Mouse (Mus musculus) ES-Bruce4 (cell line): ENCODE results near the gene Mcrip2. TPM values are rescaled to one million over a fixed set of nuclear protein-coding genes. Genes with fewer than 3 reads are reported as not detected.

ENCODE experiments used
- H3K27ac ChIP-seq: 2 replicates; pipeline ENCODE4 v1.5.1; 2012; ENCODE audit warnings: low read length, inconsistent platforms; ENCODE audit not compliant: insufficient read depth
- H3K27me3 ChIP-seq: 2 replicates; pipeline ENCODE4 v1.6.1; 2012; ENCODE audit warnings: mild to moderate bottlenecking, low read length, inconsistent platforms; ENCODE audit not compliant: control insufficient read depth, poor library complexity, insufficient read depth, severe bottlenecking
- H3K36me3 ChIP-seq: 2 replicates; pipeline ENCODE4 v1.6.1; 2012; ENCODE audit warnings: inconsistent platforms, mild to moderate bottlenecking, low read length, moderate library complexity; ENCODE audit not compliant: control insufficient read depth, poor library complexity, insufficient read depth, severe bottlenecking
- H3K4me1 ChIP-seq: one replicate; pipeline ENCODE4 v1.8.1; 2011; ENCODE audit warnings: low read length; ENCODE audit not compliant: control insufficient read depth, insufficient read depth
- H3K4me3 ChIP-seq: 2 replicates; pipeline ENCODE4 v1.5.1; 2011; ENCODE audit warnings: low read depth, mild to moderate bottlenecking, low read length
- H3K9ac ChIP-seq: 2 replicates; pipeline ENCODE4 v1.6.1; 2012; ENCODE audit warnings: low read depth, mild to moderate bottlenecking, inconsistent platforms; ENCODE audit not compliant: poor library complexity, severe bottlenecking
- H3K9me3 ChIP-seq: replicated peaks from 2 replicates; pipeline ENCODE4 v1.6.1; 2012; ENCODE audit warnings: mild to moderate bottlenecking, low read length, inconsistent platforms; ENCODE audit not compliant: control insufficient read depth, poor library complexity, insufficient read depth, severe bottlenecking
- CTCF ChIP-seq: IDR thresholded peaks from one replicate; pipeline ENCODE4 v1.8.1; 2011; ENCODE audit warnings: low read depth, low read length
- EP300 ChIP-seq: IDR thresholded peaks from 2 replicates; pipeline ENCODE4 v1.6.1; 2011; ENCODE audit warnings: low read depth, low read length; ENCODE audit not compliant: insufficient read depth
- POLR2A ChIP-seq: IDR thresholded peaks from one replicate; pipeline ENCODE4 v1.8.1; 2011; ENCODE audit warnings: low read length; ENCODE audit not compliant: insufficient read depth
- polyA plus RNA-seq: library from polyadenylated mRNA; stranded (reverse); fragments of >200 nt; gene quantifications from 2 replicates; pipeline ENCODE4 v1.2.4, GENCODE M21; 2011; ENCODE audit warnings: low read depth; ENCODE audit not compliant: missing spikeins, insufficient read depth, insufficient read length

Gene Mcrip2
- polyA plus RNA-seq, 1 experiment = 6.1 TPM

GRCm38 (mm10) chr17:25828223-25828594, 40.4 kb downstream of the Mcrip2 start:
- Histone ChIP-seq H3K36me3 (peaks cover 16% of the 10 kb centered on the region), H3K9me3 (no peaks in the 10 kb centered on the region), H3K4me1 (no peaks in the 10 kb centered on the region), H3K4me3 (0 out of 2 replicates have a peak overlapping the region, but pooled peaks have one; percentile 81), H3K9ac (no peak overlapping the region), H3K27me3 (no peaks in the 10 kb centered on the region), H3K27ac (no peak overlapping the region)
- TF ChIP-seq EP300 (no peak), CTCF (no peak), POLR2A (no peak)

GRCm38 (mm10) chr17:25827546-25828222, 40.9 kb downstream of the Mcrip2 start:
- H3K36me3 ChIP-seq = peaks cover 16% of the 10 kb centered on the region
- H3K27ac ChIP-seq = no peak overlapping the region
- no peaks in the 10 kb centered on the region for H3K4me1 ChIP-seq

GRCm38 (mm10) chr17:25827011-25827410, 41.6 kb downstream of the Mcrip2 start:
- Histone ChIP-seq H3K9ac (no peak overlapping the region), H3K36me3 (peaks cover 16% of the 10 kb centered on the region), H3K27me3 (no peaks in the 10 kb centered on the region), H3K27ac (no peak overlapping the region), H3K4me3 (no peak overlapping the region), H3K9me3 (no peaks in the 10 kb centered on the region), H3K4me1 (no peaks in the 10 kb centered on the region)
- TF ChIP-seq POLR2A (no peak), CTCF (no peak), EP300 (no peak)

More at GRCm38 (mm10) chr17:25827546-25828222, 40.9 kb downstream of the Mcrip2 start:
- Histone ChIP-seq H3K9ac (no peak overlapping the region), H3K4me3 (no peak overlapping the region), H3K9me3 (no peaks in the 10 kb centered on the region), H3K27me3 (no peaks in the 10 kb centered on the region)
- TF ChIP-seq POLR2A = no peak
- no peak for TF ChIP-seq CTCF
- no peak for TF ChIP-seq EP300

- no peak for TF ChIP-seq POLR2A
- TF ChIP-seq EP300 = no peak
- TF ChIP-seq CTCF = no peak
- H3K4me1 ChIP-seq = no peaks in the 10 kb centered on the region
- H3K27ac ChIP-seq = no peak overlapping the region
- H3K9me3 ChIP-seq = no peaks in the 10 kb centered on the region
- H3K27me3 ChIP-seq = no peaks in the 10 kb centered on the region
- H3K9ac ChIP-seq = no peak overlapping the region
- H3K4me3 ChIP-seq = no peak overlapping the region
- H3K36me3 ChIP-seq = peaks cover 11% of the 10 kb centered on the region
Measured at GRCm38 (mm10) chr17:25825984-25826570, 42.5 kb downstream of the Mcrip2 start.

- H3K36me3 ChIP-seq = peaks cover 4% of the 10 kb centered on the region
- H3K4me3 ChIP-seq = no peak overlapping the region
- no peak overlapping the region for H3K27ac ChIP-seq
- H3K4me1 ChIP-seq = no peaks in the 10 kb centered on the region
- no peak for TF ChIP-seq EP300
- no peaks in the 10 kb centered on the region for H3K27me3 ChIP-seq
- no peak overlapping the region for H3K9ac ChIP-seq
- no peaks in the 10 kb centered on the region for H3K9me3 ChIP-seq
Measured at GRCm38 (mm10) chr17:25825311-25825710, 43.3 kb downstream of the Mcrip2 start.

GRCm38 (mm10) chr17:25824362-25825142, 44.0 kb downstream of the Mcrip2 start:
- Histone ChIP-seq H3K9me3 (no peaks in the 10 kb centered on the region), H3K36me3 (no peaks in the 10 kb centered on the region; the same call in 1 of the 2 replicates), H3K4me1 (no peaks in the 10 kb centered on the region), H3K27ac (no peak overlapping the region), H3K27me3 (no peaks in the 10 kb centered on the region), H3K4me3 (peak overlapping the region; percentile 93), H3K9ac (0 out of 2 replicates have a peak overlapping the region, but pooled peaks have one; percentile 60)
- no peak for TF ChIP-seq EP300
- TF ChIP-seq POLR2A = no peak
- TF ChIP-seq CTCF = no peak
